ENCODE assay signal across 8 mouse cellular contexts in the genomic region with DNA sequence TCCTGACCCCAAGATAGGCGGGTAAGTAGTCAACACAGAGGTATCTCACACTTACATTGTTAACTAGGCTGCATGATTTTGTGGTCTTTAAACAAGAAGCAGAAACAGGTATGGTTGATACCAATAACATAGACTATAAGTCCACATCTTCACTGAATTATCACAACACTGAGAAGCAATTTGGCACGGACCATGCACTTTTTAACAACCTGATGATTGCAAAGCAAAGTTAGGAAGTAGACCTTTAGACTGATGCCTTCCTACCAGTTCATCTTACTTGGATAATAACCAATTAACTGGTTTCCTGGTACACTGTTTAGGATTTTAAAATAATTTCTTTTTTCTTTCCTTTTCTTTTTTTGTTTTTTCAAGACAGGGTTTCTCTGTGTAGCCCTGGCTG. TPM values are rescaled to one million over a fixed set of nuclear protein-coding genes. Genes with fewer than 3 reads are reported as not detected.
DNase-seq lines count a peak whose midpoint lies in the region; ATAC-seq and TF ChIP-seq lines count a peak whose summit lies in the region.

No protein-coding gene starts in this region.

- H3K4me2 ChIP-seq in hindbrain, embryonic 15.5 days: peak overlapping the region; percentile 82
- no peak overlapping the region for H3K4me2 ChIP-seq in hindbrain, embryonic 11.5 days (replicated peaks; ENCODE audit: low read depth, low read length)
- H3K4me2 ChIP-seq in stomach, embryonic 14.5 days (replicated peaks; ENCODE audit: low read depth, low read length): peak overlapping the region; percentile 78; the same call in 1 of the 2 replicates
- H3K4me2 ChIP-seq in stomach, postnatal 0 days (replicated peaks; ENCODE audit: low read depth): no peak overlapping the region
- peak overlapping the region; percentile 80 for H3K4me2 ChIP-seq in stomach, embryonic 16.5 days (ENCODE audit: low read depth, low read length)

- H3K9me3 ChIP-seq in hindbrain, embryonic 15.5 days: no peaks in the 10 kb centered on the region
- H3K9me3 ChIP-seq in hindbrain, embryonic 11.5 days (ENCODE audit: control insufficient read depth, low read length): no peaks in the 10 kb centered on the region
- no peaks in the 10 kb centered on the region for H3K9me3 ChIP-seq in stomach, embryonic 14.5 days (ENCODE audit: control insufficient read depth, low read depth, low read length)
- no peaks in the 10 kb centered on the region for H3K9me3 ChIP-seq in stomach, postnatal 0 days (ENCODE audit: control insufficient read depth, low read length)
- H3K9me3 ChIP-seq in limb, embryonic 10.5 days (replicated peaks): no peaks in the 10 kb centered on the region
- no peaks in the 10 kb centered on the region for H3K9me3 ChIP-seq in stomach, embryonic 16.5 days (replicated peaks; ENCODE audit: control insufficient read depth, low read length)

- H3K27ac ChIP-seq in hindbrain, embryonic 15.5 days (replicated peaks): no peak overlapping the region
- H3K27ac ChIP-seq in hindbrain, embryonic 11.5 days (ENCODE audit: low read depth, low read length): no peak overlapping the region
- no peak overlapping the region for H3K27ac ChIP-seq in stomach, embryonic 14.5 days (ENCODE audit: low read length)
- H3K27ac ChIP-seq in stomach, postnatal 0 days (replicated peaks): no peak overlapping the region
- no peak overlapping the region for H3K27ac ChIP-seq in limb, embryonic 10.5 days
- H3K27ac ChIP-seq in stomach, embryonic 16.5 days (ENCODE audit: low read length): no peak overlapping the region

- peaks cover 20% of the 10 kb centered on the region for H3K4me1 ChIP-seq in hindbrain, embryonic 15.5 days (replicated peaks)
- H3K4me1 ChIP-seq in hindbrain, embryonic 11.5 days (replicated peaks; ENCODE audit: control insufficient read depth, insufficient read depth, low read length): peaks cover 10% of the 10 kb centered on the region
- H3K4me1 ChIP-seq in stomach, embryonic 14.5 days (ENCODE audit: control insufficient read depth, insufficient read depth, low read length): peaks cover 9% of the 10 kb centered on the region
- H3K4me1 ChIP-seq in stomach, postnatal 0 days (replicated peaks; ENCODE audit: control insufficient read depth, insufficient read depth): peaks cover 6% of the 10 kb centered on the region
- peaks cover 29% of the 10 kb centered on the region for H3K4me1 ChIP-seq in limb, embryonic 10.5 days
- H3K4me1 ChIP-seq in stomach, embryonic 16.5 days (ENCODE audit: control insufficient read depth, insufficient read depth, low read length): peaks cover 12% of the 10 kb centered on the region; the same call in 1 of the 2 replicates

- 97% methylated on average over 2 of the region's 2 CpGs for WGBS in hindbrain, embryonic 15.5 days
- WGBS in hindbrain, embryonic 11.5 days: 90% methylated on average over 2 of the region's 2 CpGs
- WGBS in stomach, embryonic 14.5 days: 91% methylated on average over 2 of the region's 2 CpGs
- WGBS in stomach, postnatal 0 days: 85% methylated on average over 2 of the region's 2 CpGs
- WGBS in limb, embryonic 10.5 days: 88% methylated on average over 2 of the region's 2 CpGs
- 90% methylated on average over 2 of the region's 2 CpGs for WGBS in stomach, embryonic 16.5 days

- peak overlapping the region; percentile 56; the same call in 1 of the 2 replicates for H3K4me3 ChIP-seq in hindbrain, embryonic 15.5 days
- H3K4me3 ChIP-seq in hindbrain, embryonic 11.5 days (ENCODE audit: low read depth, low read length): no peak overlapping the region
- H3K4me3 ChIP-seq in stomach, embryonic 14.5 days (ENCODE audit: low read depth, low read length): no peak overlapping the region; the same call in 1 of the 2 replicates
- H3K4me3 ChIP-seq in stomach, postnatal 0 days (ENCODE audit: low read depth, low read length): no peak overlapping the region
- peak overlapping the region; percentile 70; the same call in 1 of the 2 replicates for H3K4me3 ChIP-seq in limb, embryonic 10.5 days
- no peak overlapping the region for H3K4me3 ChIP-seq in stomach, embryonic 16.5 days (replicated peaks; ENCODE audit: low read length)

- no peak for ATAC-seq in hindbrain, embryonic 15.5 days (ENCODE audit: low FRiP score, low read depth)
- no peak for ATAC-seq in hindbrain, embryonic 11.5 days (ENCODE audit: low FRiP score)
- ATAC-seq in stomach, embryonic 14.5 days (ENCODE audit: insufficient number of reproducible peaks, insufficient read depth, low FRiP score, low read depth): no peak
- ATAC-seq in stomach, postnatal 0 days (ENCODE audit: low FRiP score, low TSS enrichment): no peak
- ATAC-seq in stomach, embryonic 16.5 days (ENCODE audit: insufficient read depth, low FRiP score): no peak

- no peak for DNase-seq in hindbrain, embryonic 11.5 days (ENCODE audit: low spot score)
- DNase-seq in stomach, postnatal 0 days (ENCODE audit: low spot score): no peak
- DNase-seq in limb, embryonic 10.5 days (ENCODE audit: low spot score): no peak
- no peak for DNase-seq in cerebellum, adult 11-12 months
- DNase-seq in cerebellum, adult 8-10 months: no peak

- no peak for TF ChIP-seq CTCF in stomach, postnatal 0 days (IDR thresholded peaks at IDR 0.05; ENCODE audit: low read depth)

- no peak for TF ChIP-seq EP300 in stomach, postnatal 0 days (optimal IDR thresholded peaks at IDR 0.05)

- no peaks in the 10 kb centered on the region for H3K36me3 ChIP-seq in hindbrain, embryonic 15.5 days
- H3K36me3 ChIP-seq in hindbrain, embryonic 11.5 days (ENCODE audit: control insufficient read depth, insufficient read depth, low read length): no peaks in the 10 kb centered on the region
- H3K36me3 ChIP-seq in stomach, embryonic 14.5 days (ENCODE audit: control insufficient read depth, insufficient read depth, low read length): no peaks in the 10 kb centered on the region
- H3K36me3 ChIP-seq in stomach, postnatal 0 days (ENCODE audit: control insufficient read depth, insufficient read depth, low read length): no peaks in the 10 kb centered on the region
- H3K36me3 ChIP-seq in limb, embryonic 10.5 days: no peaks in the 10 kb centered on the region
- H3K36me3 ChIP-seq in stomach, embryonic 16.5 days (ENCODE audit: control insufficient read depth, insufficient read depth, low read length): no peaks in the 10 kb centered on the region

- H3K9ac ChIP-seq in hindbrain, embryonic 15.5 days: no peak overlapping the region
- no peak overlapping the region; the same call in 1 of the 2 replicates for H3K9ac ChIP-seq in hindbrain, embryonic 11.5 days (ENCODE audit: low read depth, low read length)
- H3K9ac ChIP-seq in stomach, embryonic 14.5 days (replicated peaks; ENCODE audit: low read depth, low read length): no peak overlapping the region
- H3K9ac ChIP-seq in stomach, postnatal 0 days (ENCODE audit: low read length): no peak overlapping the region
- no peak overlapping the region for H3K9ac ChIP-seq in stomach, embryonic 16.5 days (ENCODE audit: low read length)

- H3K27me3 ChIP-seq in hindbrain, embryonic 15.5 days: no peaks in the 10 kb centered on the region
- H3K27me3 ChIP-seq in hindbrain, embryonic 11.5 days (ENCODE audit: control insufficient read depth, insufficient read depth, low read length): no peaks in the 10 kb centered on the region
- no peaks in the 10 kb centered on the region for H3K27me3 ChIP-seq in stomach, embryonic 14.5 days (ENCODE audit: control insufficient read depth, insufficient read depth, low read length)
- H3K27me3 ChIP-seq in stomach, postnatal 0 days (ENCODE audit: control insufficient read depth, insufficient read depth, low read length): no peaks in the 10 kb centered on the region
- no peaks in the 10 kb centered on the region for H3K27me3 ChIP-seq in limb, embryonic 10.5 days (ENCODE audit: low read depth, poor library complexity, severe bottlenecking)
- H3K27me3 ChIP-seq in stomach, embryonic 16.5 days (ENCODE audit: control insufficient read depth, insufficient read depth, low read length): no peaks in the 10 kb centered on the region

RNA-seq across cellular contexts. Expression of gene Wdr89, which starts 1.1 kb away (rescaled TPM):
- 5.5 and 5.7 TPM in 2 replicates for polyA plus RNA-seq in hindbrain, embryonic 15.5 days (2015; fragmentation: Nextera tagmentation; extraction: Ambion mirVana)
- 9.3 and 10.5 TPM in 2 replicates for polyA plus RNA-seq in hindbrain, embryonic 11.5 days (2014; fragmentation: Nextera tagmentation; extraction: Ambion mirVana)
- 12.7 and 15.3 TPM in 2 replicates for polyA plus RNA-seq in stomach, embryonic 14.5 days (2014; fragmentation: Nextera tagmentation; extraction: Ambion mirVana)
- polyA plus RNA-seq in stomach, postnatal 0 days (2015; fragmentation: Nextera tagmentation; extraction: Ambion mirVana): 5.9 and 6.1 TPM in 2 replicates
- 15.2 and 17.5 TPM in 2 replicates for polyA plus RNA-seq in limb, embryonic 10.5 days (2016; fragmentation: Nextera tagmentation; extraction: Ambion mirVana)
- polyA plus RNA-seq in stomach, embryonic 16.5 days (2015; fragmentation: Nextera tagmentation; extraction: Ambion mirVana): 8.3 and 11.6 TPM in 2 replicates

Comparison
In these comparisons a context has a peak if more than half of its experiments do, and no peak if none do; other contexts are left out.
1. H3K4me2 ChIP-seq: peak in hindbrain, embryonic 15.5 days (single experiment), stomach, embryonic 14.5 days (single experiment) and stomach, embryonic 16.5 days (single experiment); none in hindbrain, embryonic 11.5 days (single experiment) and stomach, postnatal 0 days (single experiment).
2. H3K4me3 ChIP-seq: peak in hindbrain, embryonic 15.5 days (single experiment) and limb, embryonic 10.5 days (single experiment); none in hindbrain, embryonic 11.5 days (single experiment), stomach, embryonic 14.5 days (single experiment), stomach, postnatal 0 days (single experiment) and stomach, embryonic 16.5 days (single experiment).